Mouse (Mus musculus) c-Kit-positive CD71-positive TER-119-negative erythroid progenitor cells, embryonic 14.5 days (primary cell): ENCODE data around the gene Ripor3.
A peak's percentile ranks its signal among the peaks of the same experiment; 100 is the strongest.
"Not testable (repeated sequence)": the region's sequence is repeated elsewhere in the genome, so short reads cannot be mapped to it uniquely, and the experiment has no call there.

Experiments used
- DNase-seq: peaks from one replicate; pipeline ENCODE4 v3.0.0-alpha.2; 2013; ENCODE audit warnings: low read depth

Gene Ripor3

DNA sequence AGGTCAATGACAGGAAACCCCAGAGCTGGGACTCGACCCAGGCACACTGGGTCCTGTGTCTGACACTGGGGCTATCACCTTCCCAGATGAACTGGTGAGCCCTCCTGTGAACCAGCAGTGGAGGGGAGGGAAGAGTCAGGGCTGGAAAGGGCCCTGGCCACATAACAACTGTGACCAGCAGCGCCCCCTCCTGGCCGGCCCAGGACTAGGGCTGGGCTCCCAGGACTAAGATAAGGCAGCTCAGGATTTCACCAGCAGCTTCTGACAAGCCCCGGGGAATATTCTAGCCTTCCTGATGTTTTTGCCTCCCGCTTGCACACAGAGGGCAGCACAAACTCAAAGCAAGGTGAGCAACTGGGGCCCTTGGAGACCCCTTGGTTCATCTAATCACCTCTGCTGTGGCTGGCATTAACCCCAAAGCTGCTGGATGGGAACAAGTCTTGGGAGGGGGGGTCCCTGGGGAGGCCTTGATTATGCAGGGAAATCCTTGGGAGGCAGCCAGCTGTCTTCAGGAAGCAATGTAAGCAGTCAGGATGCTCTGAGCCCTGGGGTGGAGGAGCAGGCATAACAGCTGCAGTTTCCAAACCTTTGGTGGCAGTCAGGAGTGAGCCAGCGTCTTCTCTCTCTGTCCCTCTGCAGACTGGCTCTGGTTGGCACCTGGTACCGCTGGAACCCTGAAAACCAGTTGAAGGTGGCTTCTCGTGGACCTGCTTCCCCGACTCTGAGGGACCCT is at the start of gene Ripor3:
Ripor3 (minus strand) TSS at position 683 of the 733 bp plus-strand sequence.
- peak; percentile 44 for DNase-seq

DNA sequence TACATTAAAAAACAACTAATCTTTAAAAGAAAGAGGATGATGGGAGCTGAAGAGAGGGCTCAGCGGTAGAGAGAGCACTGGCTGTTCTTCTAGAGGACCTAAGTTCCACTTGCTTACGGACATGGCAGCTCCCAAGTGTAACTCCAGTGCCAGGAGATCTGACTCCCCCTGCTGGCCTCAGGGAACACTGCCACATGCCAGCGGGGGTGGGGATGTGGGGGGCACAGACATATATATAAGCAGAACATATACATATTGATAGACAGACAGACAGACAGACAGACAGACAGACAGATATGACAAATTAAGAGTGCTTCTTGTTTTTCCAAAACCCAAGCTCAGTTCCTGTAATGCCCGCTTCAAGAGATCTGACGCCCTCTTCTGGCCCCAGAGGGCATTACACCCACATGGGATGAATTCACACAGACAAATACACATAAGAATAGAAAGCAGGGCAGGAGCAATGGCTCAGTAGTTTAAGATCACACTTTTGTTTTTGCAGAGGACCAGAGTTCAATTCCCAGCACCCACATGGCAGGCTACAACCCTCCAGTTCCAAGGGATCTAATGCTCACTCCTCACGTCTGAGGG is 48.9 kb upstream of the Ripor3 start:
- no peak for DNase-seq

DNA sequence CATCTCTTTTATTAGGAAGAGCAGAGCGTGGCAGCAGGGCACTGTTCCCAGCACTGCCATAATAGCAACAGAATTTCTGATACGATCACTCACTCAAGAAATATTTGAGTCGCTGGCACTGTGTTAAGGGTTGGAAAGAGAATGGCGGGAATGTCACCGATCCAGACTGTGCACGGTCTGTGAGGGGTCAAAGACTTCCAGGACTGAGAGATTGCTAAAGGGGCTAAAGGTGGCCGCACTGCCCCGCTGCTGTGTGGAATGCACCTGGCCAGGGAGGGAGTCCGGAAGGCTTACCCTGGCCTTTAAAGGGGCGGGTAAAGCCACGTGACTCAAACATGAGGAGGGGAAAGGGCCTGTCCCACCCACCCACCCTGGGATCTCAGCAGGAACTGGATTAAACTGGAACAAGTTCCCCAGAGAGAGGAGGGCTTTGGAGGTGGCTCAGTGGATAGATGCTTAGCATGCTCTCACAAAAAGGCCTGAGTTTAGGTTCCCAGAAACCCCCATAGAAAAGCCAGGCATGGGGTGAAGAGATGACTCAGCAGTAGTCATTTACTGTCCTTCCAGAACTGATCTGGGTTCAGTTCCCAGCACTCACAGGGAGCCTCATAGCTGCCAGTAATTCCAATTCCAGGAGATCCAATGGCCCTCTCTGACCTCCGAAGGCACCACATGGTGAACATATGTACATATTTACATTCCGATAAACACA is 48.2 kb upstream of the Ripor3 start:
- DNase-seq: no peak

DNA sequence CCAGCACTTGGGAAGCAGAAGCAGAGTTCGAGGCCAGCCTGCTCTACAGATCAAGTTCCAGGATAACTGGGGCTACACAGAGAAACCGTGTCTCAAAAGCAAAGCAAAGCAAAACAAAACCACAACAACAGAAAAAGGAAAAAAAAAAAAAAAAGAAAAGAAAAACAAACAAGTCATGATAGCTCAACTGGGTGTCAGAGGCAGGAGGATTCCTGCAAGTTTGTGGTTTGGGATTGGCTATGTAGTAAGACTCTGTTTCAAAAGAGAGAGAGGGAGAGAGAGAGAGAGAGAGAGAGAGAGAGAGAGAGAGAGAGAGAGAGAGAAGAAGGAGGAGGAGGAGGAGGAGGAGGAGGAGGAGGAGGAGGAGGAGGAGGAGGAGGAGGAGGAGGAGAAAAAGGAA is 47.5 kb upstream of the Ripor3 start:
- DNase-seq: not testable (repeated sequence)

DNA sequence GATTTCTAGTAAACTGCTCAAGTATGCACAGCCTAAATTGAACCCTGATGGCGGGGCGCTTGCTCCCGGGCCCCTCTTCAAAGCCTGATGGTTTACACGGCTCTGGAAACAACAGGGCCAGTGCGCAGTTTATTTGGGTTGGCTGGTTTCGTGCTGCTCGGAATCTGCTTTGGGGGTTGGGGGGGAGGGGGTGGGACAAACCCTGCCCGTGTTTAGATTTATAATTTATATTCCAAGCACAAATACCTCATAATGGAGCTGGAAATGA is 46.2 kb upstream of the Ripor3 start:
- DNase-seq: no peak

DNA sequence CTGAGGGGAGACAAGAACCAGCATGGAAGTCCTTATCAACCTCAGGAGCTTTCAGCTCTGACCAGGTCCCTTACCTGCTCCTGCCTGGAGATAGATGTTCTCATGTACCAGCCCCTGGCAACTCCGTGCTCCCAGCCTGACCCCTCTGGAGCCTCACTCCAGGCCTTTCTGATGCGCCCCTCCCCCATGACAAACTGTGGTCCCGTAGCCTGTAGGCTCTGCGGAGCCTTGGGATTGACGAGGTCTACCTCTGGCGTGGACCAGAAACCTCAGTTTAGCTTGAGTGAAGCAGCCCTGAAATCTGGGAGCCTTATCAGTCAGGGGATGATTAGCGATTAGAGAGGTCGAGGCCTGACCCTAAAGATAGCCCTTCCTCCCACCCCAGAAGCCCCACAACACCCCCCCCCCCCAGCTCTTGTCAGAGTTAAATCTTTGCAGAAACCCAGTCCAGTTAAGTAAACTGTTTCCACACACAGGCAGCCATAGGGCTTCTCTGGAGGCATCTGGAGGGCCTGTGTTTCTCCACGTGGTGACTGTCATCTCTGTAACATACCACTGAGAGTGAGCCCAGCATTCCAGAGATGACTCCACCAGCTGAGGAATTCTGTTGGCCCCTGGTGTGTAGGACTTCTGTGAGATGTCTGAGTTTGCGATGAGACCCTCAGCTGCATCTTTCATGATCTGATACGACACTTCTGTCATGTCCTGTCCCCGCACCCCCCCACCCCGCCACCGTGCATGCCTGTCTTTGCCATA is 45.7 kb upstream of the Ripor3 start:
- DNase-seq: no peak

DNA sequence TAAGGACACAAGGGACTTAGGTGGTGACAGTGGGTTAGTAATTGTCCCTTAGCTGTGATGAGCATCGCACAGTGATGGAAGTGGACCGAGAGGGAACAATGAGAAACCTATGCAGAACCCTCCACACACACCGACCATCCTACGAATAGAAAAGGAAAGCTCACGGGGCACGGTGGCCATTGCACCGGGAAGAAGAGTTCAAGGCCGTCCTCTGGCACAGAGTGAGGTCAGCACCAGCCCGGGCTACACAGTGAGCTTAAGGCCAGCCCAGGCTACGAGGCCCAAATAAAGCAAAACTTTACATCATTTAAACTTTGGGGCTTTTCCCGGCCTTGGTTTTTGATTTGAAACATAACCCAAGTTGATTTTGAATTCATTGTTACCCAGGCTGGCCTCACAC is 43.7 kb upstream of the Ripor3 start:
- no peak for DNase-seq

DNA sequence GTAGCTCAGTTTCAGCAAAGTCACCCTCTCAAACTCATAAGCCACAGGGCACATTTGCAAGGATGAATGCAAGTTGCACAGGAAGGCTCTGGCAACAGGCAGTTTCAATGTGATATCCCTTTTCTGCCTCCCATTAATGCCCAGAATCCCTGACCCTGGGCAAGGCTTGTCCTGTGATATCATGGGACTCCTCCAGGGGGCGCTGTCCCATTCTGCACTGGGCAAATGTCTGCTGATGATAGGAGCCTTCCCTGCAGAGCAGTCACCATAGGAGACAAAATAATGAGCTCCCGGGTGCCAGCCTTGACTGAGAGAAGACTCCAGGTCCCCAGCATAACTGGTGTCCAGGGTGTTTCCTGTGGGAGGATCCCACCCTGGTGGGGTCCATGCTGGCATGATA is 42.3 kb upstream of the Ripor3 start:
- DNase-seq: no peak

DNA sequence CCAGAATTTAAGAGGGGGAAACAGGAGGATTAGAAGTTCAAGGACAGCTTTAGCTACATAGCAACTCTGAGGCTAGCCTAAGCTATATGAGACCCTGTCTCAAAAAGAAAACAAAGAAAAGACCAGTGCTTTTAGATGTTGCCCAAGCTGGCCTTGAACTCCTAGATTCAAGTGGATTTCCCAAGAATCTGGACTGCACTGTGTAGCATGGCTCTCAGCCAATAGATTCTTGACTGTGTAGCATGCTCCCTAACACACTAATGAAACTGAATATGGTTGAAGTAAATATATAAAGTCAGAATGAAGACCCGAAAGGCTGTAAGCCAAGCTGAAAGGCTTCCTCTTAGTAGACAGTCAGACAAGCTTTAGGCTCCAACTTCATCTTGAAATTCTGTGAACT is 41.7 kb upstream of the Ripor3 start:
- DNase-seq: no peak

DNA sequence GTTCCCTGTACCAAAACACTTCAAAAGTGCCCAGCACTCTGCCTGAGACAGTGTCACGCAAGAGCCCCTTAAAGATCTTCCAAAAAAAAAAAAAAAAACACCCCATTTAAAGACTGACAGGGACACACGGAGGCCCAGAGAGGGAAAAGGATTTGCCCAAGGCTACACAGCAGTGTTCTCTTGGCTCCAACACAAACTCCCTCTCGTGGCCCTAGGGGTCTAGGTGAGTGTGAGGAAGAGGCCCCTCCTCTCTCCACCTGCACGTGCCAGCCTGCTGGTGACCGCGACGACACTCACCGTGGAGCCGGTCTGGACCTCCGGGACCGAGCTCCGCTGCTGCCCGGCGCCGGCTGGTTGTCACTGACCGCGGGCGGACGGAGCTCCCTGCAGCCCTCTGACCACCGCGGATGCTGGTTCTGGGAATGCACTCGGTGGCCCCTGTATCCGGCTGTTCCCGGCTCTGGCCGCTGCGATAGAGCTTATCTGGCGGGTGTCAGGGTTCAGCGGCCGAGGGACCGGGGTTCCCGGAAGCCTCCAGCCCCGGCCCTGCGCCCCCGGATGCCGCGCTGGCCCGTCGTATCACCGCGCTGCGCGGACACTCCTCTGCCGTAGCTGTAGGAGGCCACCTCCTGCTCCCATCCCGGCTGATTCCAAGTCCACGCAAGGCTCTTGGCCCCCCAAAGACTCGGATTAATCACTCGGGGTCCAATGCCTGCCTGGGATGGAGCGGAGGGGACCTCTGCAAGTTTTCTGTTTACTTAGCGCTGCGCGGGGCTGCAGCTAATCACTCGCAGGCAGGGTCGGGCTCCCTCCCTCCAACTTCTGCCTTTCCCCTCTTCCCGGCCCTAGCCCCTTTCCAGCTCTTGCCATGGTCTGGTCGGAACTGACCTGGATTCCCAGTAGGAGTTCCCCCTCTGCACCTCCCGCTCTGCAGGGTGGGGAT is 39.9 kb upstream of the Ripor3 start:
- DNase-seq: no peak

DNA sequence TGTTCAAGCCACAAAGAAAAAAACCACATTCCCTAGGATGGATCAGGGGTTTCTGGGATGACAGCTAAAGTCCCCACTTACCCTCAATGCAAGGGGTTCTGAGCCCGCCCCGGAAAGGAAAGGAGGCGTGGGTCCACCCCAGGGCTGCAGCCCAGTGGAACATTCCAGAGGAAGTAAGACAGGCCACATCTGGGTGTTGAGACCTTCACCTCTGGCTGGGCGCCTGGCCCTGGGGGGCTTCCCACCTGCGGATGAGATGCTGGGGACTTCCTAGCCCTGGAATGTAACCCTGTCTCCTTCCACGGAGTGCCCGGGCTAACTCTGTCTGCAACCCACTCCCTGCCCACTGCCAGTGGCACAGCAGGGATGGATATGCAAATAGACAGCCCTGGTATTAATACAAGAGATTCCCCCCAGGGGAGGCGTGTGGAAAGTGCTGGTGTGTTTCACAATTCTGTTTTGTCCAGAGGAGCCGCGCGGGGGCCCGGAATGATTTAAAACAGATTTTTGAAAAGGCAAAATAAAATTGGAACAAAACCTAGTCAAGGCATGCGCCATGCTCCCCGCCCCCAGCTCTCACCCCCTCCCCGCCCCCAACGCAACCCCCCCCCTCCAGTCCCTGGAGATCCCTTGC is 38.7 kb upstream of the Ripor3 start:
- no peak for DNase-seq

DNA sequence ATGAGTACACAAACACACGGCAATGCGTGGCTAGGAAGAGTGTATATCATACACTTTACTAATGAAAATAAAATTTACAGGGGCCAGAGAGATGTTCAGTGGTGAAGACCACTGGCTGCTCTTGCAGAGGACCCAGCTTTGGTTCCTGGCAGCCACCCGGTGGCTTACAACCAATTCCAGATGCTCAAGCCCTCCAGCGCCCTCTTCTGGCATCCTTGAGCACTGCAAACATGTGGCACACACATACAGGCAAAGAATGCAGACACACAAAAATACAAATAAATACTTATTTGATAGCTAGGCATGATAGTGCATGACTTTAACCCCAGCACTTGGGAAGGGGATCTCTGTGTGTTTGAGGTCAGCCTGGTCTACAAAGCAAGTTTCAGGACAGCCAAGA is 36.0 kb upstream of the Ripor3 start:
- DNase-seq: no peak

DNA sequence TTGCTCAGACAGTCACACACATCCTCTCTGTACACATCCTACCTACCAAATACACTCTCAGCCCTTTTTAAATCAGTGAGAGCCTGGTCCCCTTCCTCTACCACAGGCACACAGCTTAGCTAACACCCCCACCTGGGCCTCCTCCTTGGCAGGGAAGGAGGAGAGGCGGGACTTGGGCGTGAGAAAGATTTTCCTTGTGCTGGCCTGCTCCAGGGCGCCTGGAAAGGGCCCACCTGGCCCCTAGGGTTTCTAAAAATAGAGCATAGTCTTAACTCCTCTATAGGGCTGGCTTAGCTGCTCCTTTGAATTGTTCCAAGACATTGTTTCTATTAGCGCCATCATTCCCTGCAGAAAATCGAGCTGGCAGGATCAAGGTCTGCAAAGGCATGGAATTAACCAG is 35.4 kb upstream of the Ripor3 start:
- DNase-seq: no peak

DNA sequence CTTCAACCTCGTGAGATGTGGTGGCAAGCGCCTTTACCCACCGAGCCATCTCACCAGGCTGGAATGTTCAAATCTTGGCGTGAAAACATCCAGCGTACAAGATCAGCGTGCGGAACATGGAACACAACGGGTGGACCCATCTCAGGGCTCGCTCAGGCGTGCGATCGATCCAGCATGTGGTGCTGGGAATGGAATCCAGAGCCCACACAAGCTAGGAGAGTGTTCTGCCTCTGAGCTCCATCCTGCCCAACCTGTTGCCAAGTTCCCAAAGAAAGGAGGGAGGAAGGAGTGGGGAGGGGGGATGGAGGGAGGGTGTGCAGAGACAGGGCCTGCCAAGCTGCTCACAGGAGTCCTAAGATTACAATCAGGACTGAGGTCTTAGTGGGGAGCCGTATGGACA is 34.9 kb upstream of the Ripor3 start:
- DNase-seq: no peak

DNA sequence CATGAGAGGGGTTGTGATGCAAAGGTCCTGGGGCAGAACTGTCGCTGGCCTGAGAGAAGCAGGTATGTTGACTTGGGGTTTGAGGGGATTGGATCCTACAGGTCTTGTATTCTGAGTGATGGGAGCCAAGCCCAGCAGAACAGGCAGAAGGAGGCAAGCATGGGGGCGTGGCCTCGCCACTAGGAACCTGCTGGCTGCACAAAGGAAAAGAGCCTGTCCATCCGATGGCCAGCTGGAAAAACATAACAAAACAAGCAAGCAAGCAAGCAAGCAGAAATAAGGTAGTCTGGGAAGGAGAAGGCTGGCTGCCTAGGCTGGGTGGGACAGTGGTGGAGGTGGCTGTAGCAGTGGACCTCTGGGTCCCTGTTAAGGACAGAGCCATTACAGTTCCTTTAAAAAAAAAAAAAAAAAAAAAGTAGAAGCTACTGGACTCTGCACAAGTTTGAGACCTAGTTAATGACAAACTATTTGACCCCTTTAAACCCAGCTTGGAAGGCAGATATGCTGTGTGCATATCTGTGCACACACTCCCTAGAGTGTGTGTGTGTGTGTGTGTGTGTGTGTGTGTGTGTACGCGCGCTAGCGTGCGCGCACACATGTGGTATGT is 34.4 kb upstream of the Ripor3 start:
- no peak for DNase-seq

DNA sequence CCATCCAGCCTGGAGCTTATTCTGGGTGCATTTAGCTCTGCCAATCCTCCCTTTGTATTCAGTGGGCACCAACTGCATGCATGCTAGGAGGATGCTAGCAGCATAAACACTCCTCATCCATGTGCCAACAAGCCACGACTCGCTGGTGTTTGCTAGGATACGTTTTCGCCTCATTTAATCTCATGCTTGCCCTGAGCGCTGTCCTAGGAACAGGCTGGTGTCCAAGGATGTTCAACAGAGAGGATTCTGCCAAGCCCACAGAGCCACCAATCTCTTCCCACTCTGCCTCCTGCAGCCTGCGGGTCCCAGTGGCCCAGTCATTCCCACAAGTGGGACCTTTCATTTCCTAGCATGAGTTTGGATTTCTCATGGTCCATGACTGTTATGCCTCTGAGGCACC is 31.6 kb upstream of the Ripor3 start:
- no peak for DNase-seq

DNA sequence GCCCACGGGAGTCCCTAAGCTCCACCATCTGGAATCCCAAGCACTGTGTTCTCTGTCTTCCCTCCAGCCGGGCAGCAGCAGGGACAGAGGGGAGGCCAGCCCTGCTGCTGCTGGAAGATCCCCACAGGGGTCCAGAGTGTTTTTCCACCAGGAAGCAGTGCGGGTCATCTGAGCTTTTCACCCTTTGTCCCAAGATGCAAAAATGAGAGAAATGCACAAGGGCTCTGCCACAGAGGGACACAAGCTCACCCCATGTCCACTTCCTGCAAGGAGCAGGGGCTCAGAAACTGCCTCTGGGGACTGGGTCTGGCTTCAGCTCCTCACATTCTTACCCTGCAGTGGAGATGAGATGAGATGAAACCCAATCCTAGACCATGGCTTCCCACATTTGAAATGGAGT is 30.3 kb upstream of the Ripor3 start:
- DNase-seq: no peak

DNA sequence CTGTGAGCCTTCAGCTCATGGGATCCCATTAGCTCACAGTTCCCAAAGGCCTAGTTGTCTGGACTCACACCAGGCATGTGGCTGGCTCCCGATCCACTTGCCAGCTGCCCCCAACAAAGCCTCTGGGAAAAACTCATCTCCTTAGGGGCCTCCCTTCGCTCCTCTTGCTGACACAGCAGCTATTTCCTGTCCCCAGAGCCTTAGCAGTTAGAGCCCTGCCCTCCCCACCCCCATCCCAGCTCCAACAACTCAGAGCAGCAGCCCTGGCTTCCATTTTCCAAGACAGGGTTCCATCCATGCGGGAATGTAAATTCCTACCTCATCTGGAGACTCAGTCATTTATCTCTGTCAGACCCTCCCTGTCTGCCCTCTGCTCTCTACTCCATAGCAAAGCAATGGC is 26.6 kb upstream of the Ripor3 start:
- no peak for DNase-seq

DNA sequence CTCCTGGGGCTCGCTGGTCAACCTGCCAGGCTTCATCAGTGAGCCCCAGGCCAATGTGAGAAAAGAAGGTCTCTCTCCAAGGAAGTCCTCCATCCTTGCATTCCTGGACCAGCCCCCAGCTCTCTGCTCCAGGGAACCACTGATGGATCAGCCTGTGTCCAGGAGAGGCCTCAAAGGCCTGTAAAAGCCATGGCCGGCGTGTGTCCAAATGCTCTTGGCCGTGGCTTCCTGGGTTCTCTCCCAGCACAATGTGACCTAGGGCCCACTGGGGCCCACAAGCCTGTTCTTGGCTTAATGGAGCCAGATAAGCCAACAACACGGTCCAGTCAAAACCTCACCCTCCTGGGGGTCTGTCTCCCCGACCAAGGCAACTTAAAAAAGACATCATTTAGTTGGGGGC is 25.5 kb upstream of the Ripor3 start:
- no peak for DNase-seq

DNA sequence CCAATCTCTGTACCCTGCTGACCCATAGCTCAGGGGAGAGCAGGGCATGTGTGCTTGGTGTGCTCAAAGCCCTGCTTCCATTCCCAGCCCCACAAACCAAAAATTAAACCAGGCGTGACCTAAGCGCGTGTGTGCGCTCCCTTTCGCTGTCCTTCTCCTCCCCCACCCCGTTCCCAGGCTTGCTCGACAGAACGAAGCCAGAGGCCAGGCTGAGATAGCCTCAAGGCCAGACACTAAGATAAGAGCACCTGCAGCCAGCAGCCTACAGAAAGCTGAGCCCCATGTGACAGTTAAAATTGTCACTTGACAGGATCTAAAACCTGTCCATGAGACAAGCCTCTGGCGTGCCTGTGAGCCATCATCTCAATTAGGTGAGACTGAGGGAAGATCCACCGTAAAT is 23.5 kb upstream of the Ripor3 start:
- no peak for DNase-seq

DNA sequence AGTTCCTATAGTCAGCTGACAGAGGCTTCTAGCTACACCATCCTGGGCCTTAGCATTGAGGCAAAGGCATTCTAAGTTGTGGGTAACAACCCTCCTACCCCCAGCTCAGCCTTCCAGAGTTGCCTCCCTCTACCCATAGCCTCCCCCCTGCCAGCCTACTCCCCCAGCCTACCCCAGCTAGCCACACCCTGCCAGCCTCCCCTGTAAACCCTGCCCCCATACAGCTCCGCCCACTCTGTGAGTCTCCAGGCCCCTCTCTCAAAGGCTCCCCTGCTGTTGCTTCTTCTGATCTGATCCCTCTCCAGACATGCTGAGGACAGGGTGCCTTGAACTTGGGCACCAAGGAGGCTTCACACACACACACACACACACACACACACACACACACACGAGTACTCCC is 21.4 kb upstream of the Ripor3 start:
- no peak for DNase-seq
